Mouse (Mus musculus): ENCODE results near the gene Plxnd1. TPM values are rescaled to one million over a fixed set of nuclear protein-coding genes. Genes with fewer than 3 reads are reported as not detected.

Gene Plxnd1
- polyA plus RNA-seq, 1 experiment from 2014 or later, result 9.7 TPM

DNA sequence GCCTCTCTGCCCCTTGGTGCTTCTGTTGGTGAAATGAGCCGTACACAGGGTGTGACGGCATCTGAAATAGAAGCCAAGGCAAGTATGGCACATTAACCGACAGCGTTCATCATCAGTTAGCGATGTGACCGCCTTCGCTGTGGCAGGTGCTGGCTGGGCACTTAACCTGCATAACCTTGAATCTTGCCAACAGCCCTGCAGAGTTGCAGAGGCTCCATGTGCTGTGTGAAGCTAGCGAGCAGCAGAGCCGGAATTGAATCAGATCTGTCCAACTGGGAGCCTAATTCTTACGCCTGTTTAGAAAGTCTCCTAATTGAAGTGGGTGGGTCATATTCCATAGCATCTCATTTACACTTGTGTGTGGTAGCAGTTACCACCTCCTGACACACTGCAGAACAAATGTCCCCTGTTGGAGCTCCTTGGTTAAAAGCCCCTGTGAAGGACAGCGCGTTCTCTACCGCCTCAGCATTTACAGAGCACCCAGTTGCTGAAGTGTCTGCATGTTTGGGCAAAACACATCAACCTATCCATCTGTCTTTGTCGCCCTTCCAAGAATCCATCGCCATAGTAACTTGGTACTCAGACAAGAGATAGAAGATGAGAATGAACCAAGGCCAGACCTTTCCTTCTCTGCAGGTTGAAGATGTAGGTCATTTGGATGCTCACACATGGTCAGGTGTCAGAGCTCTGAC is 80.1 kb downstream of the Plxnd1 start:
- Histone ChIP-seq H3K36me3 (ENCODE audit: control insufficient read depth, insufficient read depth) (no peaks in the 10 kb centered on the region), H3K4me3 (ENCODE audit: low read depth, low read length) (no peak overlapping the region), H3K9me3 (replicated peaks; ENCODE audit: control insufficient read depth, low read length) (no peaks in the 10 kb centered on the region), H3K27ac (ENCODE audit: low read length) (no peak overlapping the region), H3K4me2 (ENCODE audit: low read depth, low read length) (no peak overlapping the region), H3K27me3 (ENCODE audit: control insufficient read depth, insufficient read depth, low read depth, low read length) (no peaks in the 10 kb centered on the region), H3K9ac (ENCODE audit: low read depth, low read length) (no peak overlapping the region), H3K4me1 (ENCODE audit: control insufficient read depth, low read depth, low read length) (no peaks in the 10 kb centered on the region; the same call in 1 of the 2 replicates)
- 78% methylated on average over 15 of the region's 15 CpGs for WGBS (ENCODE audit: insufficient replicate concordance)
- ATAC-seq (ENCODE audit: low read depth), result no peak

DNA sequence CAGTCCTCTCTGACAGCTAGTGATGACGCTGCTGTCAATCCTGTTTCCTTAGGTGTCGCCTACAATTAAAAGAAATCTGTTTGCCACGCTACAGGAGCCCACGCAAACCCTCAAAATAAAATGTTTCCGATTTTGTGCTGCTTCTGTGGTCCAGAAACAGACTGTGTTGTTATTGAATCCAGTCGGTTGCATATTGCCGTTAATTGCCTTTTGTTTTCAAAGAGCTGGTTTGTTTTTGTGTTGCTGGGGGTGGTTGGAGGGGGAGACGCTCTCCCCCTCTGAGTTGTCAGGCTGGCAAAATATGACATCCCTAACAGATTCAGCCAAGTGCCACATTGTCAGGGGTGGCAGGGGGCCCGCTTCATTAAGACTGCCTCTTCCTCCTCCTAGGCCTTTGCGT is 81.3 kb downstream of the Plxnd1 start:
- no peak for ATAC-seq (ENCODE audit: low read depth)
- Histone ChIP-seq H3K4me3 (ENCODE audit: low read depth, low read length) (no peak overlapping the region), H3K27ac (ENCODE audit: low read length) (no peak overlapping the region), H3K36me3 (ENCODE audit: control insufficient read depth, insufficient read depth) (no peaks in the 10 kb centered on the region), H3K27me3 (ENCODE audit: control insufficient read depth, insufficient read depth, low read depth, low read length) (no peaks in the 10 kb centered on the region), H3K4me2 (ENCODE audit: low read depth, low read length) (no peak overlapping the region), H3K4me1 (ENCODE audit: control insufficient read depth, low read depth, low read length) (peaks cover 3% of the 10 kb centered on the region), H3K9ac (ENCODE audit: low read depth, low read length) (no peak overlapping the region), H3K9me3 (replicated peaks; ENCODE audit: control insufficient read depth, low read length) (no peaks in the 10 kb centered on the region)
- 75% methylated on average over 10 of the region's 10 CpGs for WGBS (ENCODE audit: insufficient replicate concordance)

DNA sequence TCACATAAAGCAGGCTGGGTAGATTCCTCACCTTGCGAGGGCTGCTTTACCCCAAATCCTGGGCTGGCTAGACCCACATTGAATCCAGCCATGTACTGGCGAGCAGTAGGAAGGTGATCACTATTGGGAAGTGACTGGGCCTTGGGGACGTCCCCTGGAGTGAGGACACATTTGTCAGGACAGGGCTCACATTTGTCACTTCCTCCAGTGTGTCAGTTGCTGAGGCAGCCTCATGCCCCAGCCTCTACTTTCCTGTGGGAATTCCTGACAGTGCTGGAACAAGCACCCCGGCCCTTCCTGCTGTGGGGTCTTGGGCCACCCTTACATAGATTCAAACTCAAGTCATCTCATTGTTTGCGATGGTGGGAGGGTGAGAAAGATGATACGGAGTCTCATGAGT is 83.0 kb downstream of the Plxnd1 start:
- WGBS (ENCODE audit: insufficient replicate concordance), result 58% methylated on average over 6 of the region's 6 CpGs
- no peak for ATAC-seq (ENCODE audit: low read depth)
- H3K4me1 ChIP-seq (ENCODE audit: control insufficient read depth, low read depth, low read length), result peaks cover 7% of the 10 kb centered on the region
- no peaks in the 10 kb centered on the region for H3K27me3 ChIP-seq (ENCODE audit: control insufficient read depth, insufficient read depth, low read depth, low read length)
- H3K9me3 ChIP-seq (replicated peaks; ENCODE audit: control insufficient read depth, low read length), result no peaks in the 10 kb centered on the region
- no peak overlapping the region for H3K4me3 ChIP-seq (ENCODE audit: low read depth, low read length)
- H3K36me3 ChIP-seq (ENCODE audit: control insufficient read depth, insufficient read depth), result no peaks in the 10 kb centered on the region
- H3K9ac ChIP-seq (ENCODE audit: low read depth, low read length), result no peak overlapping the region
- no peak overlapping the region for H3K27ac ChIP-seq (ENCODE audit: low read length)
- no peak overlapping the region for H3K4me2 ChIP-seq (ENCODE audit: low read depth, low read length)

- ATAC-seq (ENCODE audit: low read depth), result peak; percentile 47
- Histone ChIP-seq H3K9ac (ENCODE audit: low read depth, low read length) (no peak overlapping the region), H3K27ac (ENCODE audit: low read length) (no peak overlapping the region), H3K36me3 (ENCODE audit: control insufficient read depth, insufficient read depth) (no peaks in the 10 kb centered on the region), H3K4me3 (ENCODE audit: low read depth, low read length) (no peak overlapping the region), H3K27me3 (ENCODE audit: control insufficient read depth, insufficient read depth, low read depth, low read length) (no peaks in the 10 kb centered on the region), H3K9me3 (replicated peaks; ENCODE audit: control insufficient read depth, low read length) (no peaks in the 10 kb centered on the region), H3K4me2 (ENCODE audit: low read depth, low read length) (no peak overlapping the region), H3K4me1 (ENCODE audit: control insufficient read depth, low read depth, low read length) (peaks cover 7% of the 10 kb centered on the region)
- WGBS (ENCODE audit: insufficient replicate concordance), result 30% methylated on average over 8 of the region's 8 CpGs
Observed at GRCm38 (mm10) chr6:115909940-115910339, 84.9 kb downstream of the Plxnd1 start.

GRCm38 (mm10) chr6:115909052-115909451 is 85.8 kb downstream of the Plxnd1 start:
- no peaks in the 10 kb centered on the region for H3K9me3 ChIP-seq (replicated peaks; ENCODE audit: control insufficient read depth, low read length)
- peaks cover 7% of the 10 kb centered on the region for H3K4me1 ChIP-seq (ENCODE audit: control insufficient read depth, low read depth, low read length)
- H3K4me3 ChIP-seq (ENCODE audit: low read depth, low read length), result no peak overlapping the region
- H3K27ac ChIP-seq (ENCODE audit: low read length), result peak overlapping the region; percentile 14; the same call in 1 of the 2 replicates
- no peak for ATAC-seq (ENCODE audit: low read depth)
- no peaks in the 10 kb centered on the region for H3K27me3 ChIP-seq (ENCODE audit: control insufficient read depth, insufficient read depth, low read depth, low read length)
- no peak overlapping the region for H3K4me2 ChIP-seq (ENCODE audit: low read depth, low read length)
- WGBS (ENCODE audit: insufficient replicate concordance), result 15% methylated on average over 3 of the region's 3 CpGs
- no peaks in the 10 kb centered on the region for H3K36me3 ChIP-seq (ENCODE audit: control insufficient read depth, insufficient read depth)
- no peak overlapping the region for H3K9ac ChIP-seq (ENCODE audit: low read depth, low read length)

GRCm38 (mm10) chr6:115908421-115908982 is 86.3 kb downstream of the Plxnd1 start:
- Histone ChIP-seq H3K4me2 (ENCODE audit: low read depth, low read length) (no peak overlapping the region), H3K4me3 (ENCODE audit: low read depth, low read length) (no peak overlapping the region), H3K27ac (ENCODE audit: low read length) (peak overlapping the region; percentile 49; the same call in 1 of the 2 replicates), H3K27me3 (ENCODE audit: control insufficient read depth, insufficient read depth, low read depth, low read length) (no peaks in the 10 kb centered on the region), H3K36me3 (ENCODE audit: control insufficient read depth, insufficient read depth) (no peaks in the 10 kb centered on the region), H3K9me3 (replicated peaks; ENCODE audit: control insufficient read depth, low read length) (no peaks in the 10 kb centered on the region), H3K4me1 (ENCODE audit: control insufficient read depth, low read depth, low read length) (peaks cover 7% of the 10 kb centered on the region), H3K9ac (ENCODE audit: low read depth, low read length) (no peak overlapping the region)
- 0 out of 2 replicates have a peak, but pooled peaks have one; percentile 35 for ATAC-seq (ENCODE audit: low read depth)
- WGBS (ENCODE audit: insufficient replicate concordance), result 13% methylated on average over 6 of the region's 6 CpGs

GRCm38 (mm10) chr6:115906871-115907270 is 87.9 kb downstream of the Plxnd1 start:
- ATAC-seq (ENCODE audit: low read depth), result no peak
- WGBS (ENCODE audit: insufficient replicate concordance), result 24% methylated on average over 2 of the region's 2 CpGs

DNA sequence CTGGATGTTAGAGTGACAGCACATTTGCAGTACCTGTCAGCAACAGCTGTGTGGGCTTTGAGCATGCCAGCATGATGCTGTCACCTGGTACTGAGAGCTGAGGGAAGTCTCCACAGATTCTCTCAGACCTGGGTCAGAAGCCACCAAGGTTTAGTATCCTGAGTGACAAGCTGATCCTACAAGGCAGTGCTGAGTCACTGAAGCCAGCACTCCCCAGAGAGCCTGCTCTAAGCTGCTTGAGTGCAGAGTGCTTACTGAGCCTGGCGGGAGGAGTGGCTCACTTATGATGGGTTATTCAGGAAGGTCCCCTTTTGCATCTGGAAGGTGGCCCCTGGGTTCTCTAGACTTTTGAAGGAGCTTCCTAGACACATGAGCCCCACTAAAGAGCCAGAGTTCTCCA is 88.3 kb downstream of the Plxnd1 start:
- H3K4me3 ChIP-seq (ENCODE audit: low read depth, low read length), result no peak overlapping the region
- no peaks in the 10 kb centered on the region for H3K9me3 ChIP-seq (replicated peaks; ENCODE audit: control insufficient read depth, low read length)
- H3K27me3 ChIP-seq (ENCODE audit: control insufficient read depth, insufficient read depth, low read depth, low read length), result no peaks in the 10 kb centered on the region
- no peak overlapping the region for H3K9ac ChIP-seq (ENCODE audit: low read depth, low read length)
- H3K27ac ChIP-seq (ENCODE audit: low read length), result no peak overlapping the region
- H3K4me1 ChIP-seq (ENCODE audit: control insufficient read depth, low read depth, low read length), result peaks cover 7% of the 10 kb centered on the region
- H3K4me2 ChIP-seq (ENCODE audit: low read depth, low read length), result no peak overlapping the region
- H3K36me3 ChIP-seq (ENCODE audit: control insufficient read depth, insufficient read depth), result no peaks in the 10 kb centered on the region
- ATAC-seq (ENCODE audit: low read depth), result no peak
- 26% methylated on average over 1 of the region's 1 CpGs for WGBS (ENCODE audit: insufficient replicate concordance)

More at GRCm38 (mm10) chr6:115906871-115907270, 87.9 kb downstream of the Plxnd1 start:
- no peaks in the 10 kb centered on the region for H3K27me3 ChIP-seq (ENCODE audit: control insufficient read depth, insufficient read depth, low read depth, low read length)
- peaks cover 7% of the 10 kb centered on the region for H3K4me1 ChIP-seq (ENCODE audit: control insufficient read depth, low read depth, low read length)
- H3K9me3 ChIP-seq (replicated peaks; ENCODE audit: control insufficient read depth, low read length), result no peaks in the 10 kb centered on the region
- no peak overlapping the region for H3K4me3 ChIP-seq (ENCODE audit: low read depth, low read length)
- no peak overlapping the region for H3K4me2 ChIP-seq (ENCODE audit: low read depth, low read length)
- no peak overlapping the region for H3K9ac ChIP-seq (ENCODE audit: low read depth, low read length)
- no peak overlapping the region for H3K27ac ChIP-seq (ENCODE audit: low read length)
- no peaks in the 10 kb centered on the region for H3K36me3 ChIP-seq (ENCODE audit: control insufficient read depth, insufficient read depth)

- no peak for ATAC-seq (ENCODE audit: low read depth)
- Histone ChIP-seq H3K4me2 (ENCODE audit: low read depth, low read length) (no peak overlapping the region), H3K27me3 (ENCODE audit: control insufficient read depth, insufficient read depth, low read depth, low read length) (no peaks in the 10 kb centered on the region), H3K4me1 (ENCODE audit: control insufficient read depth, low read depth, low read length) (peaks cover 7% of the 10 kb centered on the region), H3K9me3 (replicated peaks; ENCODE audit: control insufficient read depth, low read length) (no peaks in the 10 kb centered on the region), H3K9ac (ENCODE audit: low read depth, low read length) (no peak overlapping the region), H3K36me3 (ENCODE audit: control insufficient read depth, insufficient read depth) (no peaks in the 10 kb centered on the region), H3K27ac (ENCODE audit: low read length) (no peak overlapping the region), H3K4me3 (ENCODE audit: low read depth, low read length) (no peak overlapping the region)
- WGBS (ENCODE audit: insufficient replicate concordance), result 65% methylated on average over 6 of the region's 6 CpGs
Observed at GRCm38 (mm10) chr6:115905568-115905967, 89.2 kb downstream of the Plxnd1 start.

All from liver, embryonic 16.5 days (tissue).